8 mouse cellular contexts compared by ENCODE assay signal in genomic region chr10:120201131-120201921, GRCm38 (mm10). TPM values are rescaled to one million over a fixed set of nuclear protein-coding genes. Genes with fewer than 3 reads are reported as not detected.
A peak's percentile ranks its signal among the peaks of the same experiment; 100 is the strongest.
DNase-seq lines count a peak whose midpoint lies in the region; ATAC-seq and TF ChIP-seq lines count a peak whose summit lies in the region.

TSS of gene Tmbim4 (plus strand) at chr10:120201590.

- H3K9ac ChIP-seq in hindbrain, embryonic 14.5 days: peak within 1 kb of the TSS; percentile 50

- peaks cover 25% of the 10 kb centered on the region for H3K4me1 ChIP-seq in G1E (ENCODE audit: insufficient read depth, low read depth, low read length)
- H3K4me1 ChIP-seq in hindbrain, embryonic 14.5 days (replicated peaks; ENCODE audit: control insufficient read depth, insufficient read depth, low read length): peaks cover 8% of the 10 kb centered on the region; the same call in 1 of the 2 replicates

- no peak for ATAC-seq in G1E (ENCODE audit: extremely low read depth, insufficient number of reproducible peaks, low FRiP score, poor library complexity, severe bottlenecking)
- ATAC-seq in hindbrain, embryonic 14.5 days (ENCODE audit: low FRiP score): peak; percentile 37; the same call in 1 of the 2 replicates

- TF ChIP-seq CTCF in G1E (IDR thresholded peaks at IDR 0.05; ENCODE audit: low read depth, low read length): no peak
- TF ChIP-seq CTCF in left cerebral cortex, adult 2 months (IDR thresholded peaks at IDR 0.05): no peak

- intact Hi-C loops in left cerebral cortex, adult 2 months (cut with DNase I): loop anchor here (5.0 kb wide), 2 partner anchors 74 to 399 kb away; no protein-coding TSS in a partner anchor

- peak within 1 kb of the TSS; percentile 66 for H3K4me2 ChIP-seq in hindbrain, embryonic 14.5 days (replicated peaks)

- peaks cover 48% of the 10 kb centered on the region for H3K79me2 ChIP-seq in macrophage (ENCODE audit: inconsistent target)

- H3K36me3 ChIP-seq in G1E (replicated peaks) (no peaks in the 10 kb centered on the region), macrophage (ENCODE audit: inconsistent target) (no peaks in the 10 kb centered on the region)
- H3K36me3 ChIP-seq in hindbrain, embryonic 14.5 days (replicated peaks; ENCODE audit: control insufficient read depth, insufficient read depth): no peaks in the 10 kb centered on the region

- H3K9me3 ChIP-seq in G1E (replicated peaks): peaks cover 7% of the 10 kb centered on the region
- H3K9me3 ChIP-seq in hindbrain, embryonic 14.5 days (ENCODE audit: control insufficient read depth, low read length): no peaks in the 10 kb centered on the region

- no peak within 1 kb of the TSS for H3K27ac ChIP-seq in hindbrain, embryonic 14.5 days
- 0 out of 2 replicates have a peak within 1 kb of the TSS, but pooled peaks have one; percentile 9 for H3K27ac ChIP-seq in left cerebral cortex, adult 2 months
- peak within 1 kb of the TSS; percentile 73 for H3K27ac ChIP-seq in macrophage

- peak within 1 kb of the TSS; percentile 23; the same call in 1 of the 2 replicates for H3K4me3 ChIP-seq in G1E (ENCODE audit: low read depth, low read length)
- peak within 1 kb of the TSS; percentile 40 for H3K4me3 ChIP-seq in hindbrain, embryonic 14.5 days (replicated peaks; ENCODE audit: low read length)
- H3K4me3 ChIP-seq in left cerebral cortex, adult 2 months: peak within 1 kb of the TSS; percentile 43
- H3K4me3 ChIP-seq in macrophage (ENCODE audit: inconsistent target): peak within 1 kb of the TSS; percentile 76

- WGBS in hindbrain, embryonic 14.5 days: 1% methylated on average over 65 of the region's 65 CpGs
- WGBS in macrophage (ENCODE audit: missing documents): 2% methylated on average over 54 of the region's 65 CpGs

- peaks cover 14% of the 10 kb centered on the region for H3K27me3 ChIP-seq in G1E (ENCODE audit: insufficient read depth, low read length)
- peaks cover 13% of the 10 kb centered on the region for H3K27me3 ChIP-seq in hindbrain, embryonic 14.5 days (ENCODE audit: control insufficient read depth, insufficient read depth, low read length)

- no peak for DNase-seq in G1E (ENCODE audit: low spot score)
- peak; percentile 15 for DNase-seq in c-Kit-negative CD71-positive TER-119-positive erythroid progenitor cells, embryonic 14.5 days (ENCODE audit: low read depth, low spot score)
- DNase-seq in gastrocnemius, adult 18-20 months (ENCODE audit: low spot score): peak; percentile 83
- no peak for DNase-seq in hindbrain, embryonic 14.5 days (ENCODE audit: low spot score)
- DNase-seq in left cerebral cortex, adult 2 months (ENCODE audit: extremely low spot score in 1 of 2, low spot score in 2 of 2): peak; percentile 20 to 25
- DNase-seq in retina, postnatal 7 days (ENCODE audit: low read depth, low spot score): peak; percentile 4
- peak; percentile 67 for DNase-seq in urinary bladder, postnatal 25 days (ENCODE audit: low spot score)

RNA-seq across cellular contexts. Expression of gene Tmbim4, which starts in this region (rescaled TPM):
- total RNA-seq in G1E (2014; fragmentation: Nextera tagmentation) (70.1 and 74.0 TPM in 2 replicates), G1E (2017) (92.5 and 104 TPM in 2 replicates)
- polyA plus RNA-seq in G1E (2012) (65.2 and 67.5 TPM in 2 replicates), macrophage (2018) (63.2 to 146 TPM (median 114 TPM) in 3 replicates)
- total RNA-seq in gastrocnemius, adult 18-20 months (2021): 10 to 100 TPM; 76.7 to 79.2 TPM
- 111 and 117 TPM in 2 replicates for polyA plus RNA-seq in hindbrain, embryonic 14.5 days (2014; fragmentation: Nextera tagmentation; extraction: Ambion mirVana)
- 10 to 100 TPM; 58.7 to 68.8 TPM for total RNA-seq in left cerebral cortex, adult 2 months (2021)
- total RNA-seq in macrophage (2018; cell fraction: chromatin; rRNA removed): 100 to 1,000 TPM in 22 of 26 experiments, 10 to 100 TPM in 4; 86.1 to 297 (median 159) TPM
- 100 to 1,000 TPM in 25 of 26 experiments, 10 to 100 TPM in 1; 100.0 to 212 (median 153) TPM for total RNA-seq in macrophage (2018; cell fraction: cytosol; rRNA removed)
- total RNA-seq in macrophage (2018; cell fraction: nucleus; rRNA removed): 100 to 1,000 TPM in 24 of 26 experiments, 10 to 100 TPM in 2; 84.6 to 315 (median 163) TPM

Comparison
In these comparisons a context has a peak if more than half of its experiments do, and no peak if none do; other contexts are left out.
1. DNase-seq: peak in c-Kit-negative CD71-positive TER-119-positive erythroid progenitor cells, embryonic 14.5 days (single experiment), gastrocnemius, adult 18-20 months (single experiment), left cerebral cortex, adult 2 months (2 of 2), retina, postnatal 7 days (single experiment) and urinary bladder, postnatal 25 days (single experiment); none in G1E (single experiment) and hindbrain, embryonic 14.5 days (single experiment).
2. H3K4me3 ChIP-seq: peak in every context shown above with its lines; median percentile 76 in macrophage; 43 in left cerebral cortex, adult 2 months; 40 in hindbrain, embryonic 14.5 days; 23 in G1E.